Mouse (Mus musculus): ENCODE results near the gene Gm49380.

The Gm49380 gene

DNA sequence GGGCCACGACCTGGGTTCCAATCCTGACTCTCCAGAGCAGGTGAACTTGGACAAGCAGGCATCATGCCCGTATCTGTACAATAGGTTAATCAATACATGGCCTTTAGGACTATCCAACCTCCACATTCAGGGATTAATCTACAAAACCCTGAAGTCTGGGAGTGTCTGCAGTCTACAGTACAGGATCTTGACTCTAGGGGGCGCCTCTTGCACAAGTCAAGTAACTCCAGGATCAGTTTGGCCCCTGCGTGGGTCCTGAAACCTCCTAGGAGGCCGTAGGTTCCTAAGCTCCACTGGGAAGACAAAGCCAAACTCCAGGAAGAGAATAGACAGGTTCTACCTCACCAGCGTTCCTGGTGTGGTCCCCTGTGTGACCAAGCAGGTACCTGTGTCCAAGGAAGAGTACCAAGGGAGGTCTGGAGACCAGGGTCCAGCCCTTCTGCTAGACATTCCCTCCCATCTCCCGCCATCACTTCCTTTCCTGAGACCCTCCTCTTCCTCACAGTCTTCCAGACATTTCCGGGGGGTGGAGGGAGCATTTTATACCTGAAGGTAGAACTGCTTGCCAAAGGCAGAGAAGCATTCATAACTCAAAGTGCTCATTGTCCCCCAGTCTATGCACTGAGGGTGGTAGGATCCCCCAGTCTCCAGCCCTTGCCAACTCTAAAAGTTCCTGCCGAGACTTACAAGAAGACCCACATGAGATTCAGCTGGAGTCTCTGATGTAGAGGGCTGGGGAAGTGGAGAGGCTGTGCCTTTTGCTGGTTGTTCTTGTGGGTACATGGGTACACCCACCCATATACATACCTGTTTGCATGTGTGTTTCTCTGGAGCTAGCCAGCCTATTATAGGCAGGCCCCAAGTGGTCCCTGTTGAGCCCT, 38.7 kb downstream of the Gm49380 start:
- DNase-seq (ENCODE audit: low spot score) = no peak

GRCm38 (mm10) chr9:44073115-44073514, 40.2 kb downstream of the Gm49380 start:
- no peak for DNase-seq (ENCODE audit: low spot score)

- DNase-seq (ENCODE audit: low spot score) = no peak
Measured at GRCm38 (mm10) chr9:44072599-44072915, 40.7 kb downstream of the Gm49380 start.

DNA sequence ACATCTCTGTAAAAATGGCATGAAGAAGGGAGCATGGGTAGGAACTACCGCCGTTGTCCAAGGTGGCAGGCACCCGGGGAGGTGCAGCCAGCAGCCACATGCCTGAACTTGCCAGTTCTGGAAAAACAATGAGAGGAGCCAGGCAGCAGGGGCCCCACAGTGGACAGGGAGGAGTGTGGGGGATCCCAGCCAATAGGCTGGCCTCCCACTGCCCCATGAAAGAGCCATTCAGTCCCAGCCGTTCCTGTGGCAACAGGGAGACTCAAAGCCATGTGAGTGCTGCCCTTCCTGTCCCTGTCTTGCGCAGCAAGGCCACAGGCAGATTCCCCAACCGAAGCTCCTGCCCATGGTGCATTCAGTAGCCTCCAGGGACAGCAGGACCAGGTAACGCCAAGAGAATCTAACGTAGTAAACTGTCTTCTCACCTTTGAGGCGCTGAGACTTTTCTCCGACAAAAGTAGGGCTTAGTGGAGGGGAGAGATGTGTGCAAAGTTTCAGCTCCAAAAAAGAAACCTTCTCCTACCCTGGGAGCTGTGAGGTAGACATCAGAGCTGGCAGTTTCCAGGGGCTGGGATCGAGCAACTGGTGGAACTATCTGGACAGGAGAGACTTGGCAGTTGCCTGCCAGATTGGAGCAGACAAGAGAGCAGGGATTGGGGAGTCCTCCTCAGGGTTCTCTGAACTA, 41.2 kb downstream of the Gm49380 start:
- no peak for DNase-seq (ENCODE audit: low spot score)

DNA sequence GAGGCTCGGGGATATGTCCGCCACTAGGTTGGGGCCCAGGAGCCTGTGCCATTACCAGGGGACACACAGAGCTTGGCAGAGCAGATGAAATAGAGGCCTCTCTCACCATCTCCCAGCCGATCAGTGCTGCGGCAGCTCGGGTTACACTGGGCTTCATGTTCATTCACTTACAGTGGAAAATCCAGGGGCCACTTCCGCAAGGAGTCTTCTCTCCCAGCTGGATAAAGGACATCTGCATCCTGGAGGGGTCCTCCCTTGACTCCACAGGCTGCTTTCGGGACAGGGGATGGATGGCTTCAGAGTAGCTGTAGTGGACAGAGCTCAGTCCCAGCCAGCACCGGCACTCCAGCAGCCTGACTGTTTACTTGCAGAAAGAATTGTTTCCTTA, 42.5 kb downstream of the Gm49380 start:
- DNase-seq (ENCODE audit: low spot score) = no peak

GRCm38 (mm10) chr9:44070113-44070843, 43.0 kb downstream of the Gm49380 start:
- no peak for DNase-seq (ENCODE audit: low spot score)

DNA sequence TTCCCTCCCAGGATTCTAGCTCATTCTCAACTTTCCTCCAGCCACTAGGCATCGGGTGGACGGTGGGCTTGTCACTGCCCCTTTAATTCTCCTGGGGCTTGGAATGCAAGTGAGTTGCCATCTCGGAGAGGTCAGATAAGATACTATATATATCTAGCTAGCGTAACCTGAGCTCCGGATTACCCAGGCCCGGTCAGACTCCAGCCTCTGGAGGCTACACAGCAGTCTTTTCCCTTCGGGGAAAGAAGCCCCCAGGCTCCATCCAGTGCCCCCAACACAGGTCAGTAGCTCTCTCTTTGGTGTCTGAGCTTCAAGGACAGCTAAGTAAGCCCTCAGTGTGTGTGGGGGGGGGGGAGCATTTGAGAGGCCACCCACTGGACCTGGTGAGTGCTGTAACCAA, 44.0 kb downstream of the Gm49380 start:
- no peak for DNase-seq (ENCODE audit: low spot score)

GRCm38 (mm10) chr9:44067960-44068330, 45.4 kb downstream of the Gm49380 start:
- DNase-seq (ENCODE audit: low spot score) = no peak

DNA sequence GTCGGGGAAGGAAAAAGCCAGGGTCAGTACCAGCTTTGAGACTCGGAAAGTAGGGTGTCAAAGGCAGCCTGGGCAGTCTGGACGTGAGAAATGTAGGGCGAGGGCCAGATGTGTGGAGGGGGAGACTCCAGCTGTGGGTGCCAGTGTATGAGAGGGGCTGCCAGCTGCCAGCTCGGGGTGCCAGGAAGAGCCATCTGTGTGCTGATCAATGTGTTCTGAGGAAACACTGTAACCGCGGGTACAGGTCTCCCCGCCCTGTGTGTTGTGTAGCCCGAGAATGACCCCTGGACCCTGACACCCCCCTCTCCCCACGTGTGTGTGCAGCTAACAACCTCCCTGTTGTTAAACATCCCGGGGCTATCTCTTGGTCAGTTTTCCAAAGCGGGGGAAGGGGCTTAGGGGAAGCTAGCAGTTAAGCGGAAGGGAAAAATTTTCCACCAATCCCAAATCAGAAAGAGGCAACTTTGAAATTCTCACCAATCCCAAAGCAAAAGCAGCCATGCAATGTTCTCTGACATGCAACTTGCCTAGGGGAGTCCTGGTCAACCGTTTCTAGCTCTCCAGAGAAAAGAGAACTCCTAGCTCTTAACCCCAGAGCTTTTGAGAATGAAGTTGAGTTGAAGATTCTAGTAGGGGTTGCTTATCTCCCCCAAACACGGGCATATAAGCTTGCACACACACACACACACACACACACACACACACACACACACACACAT, 45.9 kb downstream of the Gm49380 start:
- no peak for DNase-seq (ENCODE audit: low spot score)

DNA sequence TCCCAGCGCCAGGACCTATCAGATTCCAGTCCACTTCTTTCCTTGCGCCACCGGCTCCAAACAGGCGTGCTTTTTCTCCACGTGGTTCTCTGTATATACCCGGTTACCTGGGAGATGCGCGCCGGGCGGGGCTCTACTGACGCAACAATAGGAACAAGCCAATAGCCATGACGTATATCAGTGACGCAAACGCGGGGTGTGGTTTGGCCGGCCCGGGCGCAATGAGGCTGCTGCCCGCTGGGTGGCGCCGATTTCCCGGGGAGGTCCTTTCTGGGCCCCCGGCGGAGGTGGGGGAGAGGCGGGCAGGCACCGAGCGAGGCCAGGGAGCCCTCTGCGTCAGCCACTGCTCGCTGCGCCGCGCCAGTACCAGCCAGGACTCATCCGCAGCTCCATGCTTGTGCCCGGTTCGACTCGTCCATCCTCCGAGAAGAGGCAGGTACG, 46.5 kb downstream of the Gm49380 start, which contains the start of gene Usp2:
Gene Usp2 (plus strand): TSS at position 237 of the 441 bp plus-strand sequence.
- peak; percentile 100 for DNase-seq (ENCODE audit: low spot score)

DNA sequence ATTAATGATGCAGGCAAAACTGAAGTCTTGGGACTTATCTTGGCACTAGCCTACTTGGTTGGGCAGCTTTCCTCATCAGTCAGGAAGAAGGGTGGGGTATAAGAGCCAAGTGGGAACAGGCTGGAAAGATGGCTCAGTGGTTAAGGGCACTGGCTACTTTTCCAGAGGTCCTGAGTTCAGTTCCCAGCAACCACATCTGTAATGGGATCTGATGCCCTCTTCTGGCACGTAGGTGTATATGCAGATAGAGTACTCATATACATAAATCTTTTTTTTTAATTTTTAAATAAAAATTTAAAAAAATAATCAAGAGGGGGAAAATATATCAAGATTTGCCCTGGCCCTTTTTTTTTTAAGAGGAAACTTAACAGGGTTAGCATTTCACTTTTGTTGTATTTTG, 48.1 kb downstream of the Gm49380 start:
- no peak for DNase-seq (ENCODE audit: low spot score)

DNA sequence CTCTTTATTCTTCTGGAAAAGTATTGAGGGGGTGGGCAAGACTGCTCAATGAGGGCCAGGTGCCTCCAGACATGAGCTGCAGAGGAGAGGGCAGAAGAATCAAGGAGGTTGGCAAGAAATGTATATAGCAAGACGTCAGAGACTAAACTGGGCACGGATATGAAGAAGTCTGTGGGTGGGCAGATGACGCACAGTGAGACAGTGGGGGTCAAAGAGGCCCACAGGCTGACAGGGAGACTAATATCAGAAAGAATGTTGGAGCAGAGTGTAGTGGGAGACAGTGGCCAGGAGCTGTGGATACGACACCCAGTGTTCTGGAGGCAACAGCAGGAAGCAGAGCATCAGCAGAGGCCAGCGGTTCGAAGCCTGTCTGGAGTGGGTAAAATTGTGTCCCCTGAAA, 54.7 kb downstream of the Gm49380 start:
- no peak for DNase-seq (ENCODE audit: low spot score)

DNA sequence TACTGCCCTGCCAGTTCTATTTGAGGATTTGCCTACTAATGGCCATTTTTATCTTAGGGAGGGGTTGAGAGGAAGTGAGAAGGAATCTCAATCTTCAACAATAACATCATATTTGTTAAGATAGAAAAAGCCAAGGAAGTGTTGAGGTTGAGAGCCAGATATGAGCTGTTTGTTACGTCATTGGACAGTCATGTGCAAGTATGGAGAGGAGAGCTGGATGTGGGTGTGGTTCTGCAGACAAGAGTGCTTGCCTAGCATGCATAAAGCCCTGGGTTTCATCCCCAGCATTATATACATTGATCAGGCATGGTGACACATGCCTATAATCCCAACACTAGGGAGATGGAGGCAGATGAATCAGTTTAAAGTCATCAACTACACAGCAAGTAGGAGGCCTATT, 59.4 kb downstream of the Gm49380 start:
- DNase-seq (ENCODE audit: low spot score) = no peak

DNA sequence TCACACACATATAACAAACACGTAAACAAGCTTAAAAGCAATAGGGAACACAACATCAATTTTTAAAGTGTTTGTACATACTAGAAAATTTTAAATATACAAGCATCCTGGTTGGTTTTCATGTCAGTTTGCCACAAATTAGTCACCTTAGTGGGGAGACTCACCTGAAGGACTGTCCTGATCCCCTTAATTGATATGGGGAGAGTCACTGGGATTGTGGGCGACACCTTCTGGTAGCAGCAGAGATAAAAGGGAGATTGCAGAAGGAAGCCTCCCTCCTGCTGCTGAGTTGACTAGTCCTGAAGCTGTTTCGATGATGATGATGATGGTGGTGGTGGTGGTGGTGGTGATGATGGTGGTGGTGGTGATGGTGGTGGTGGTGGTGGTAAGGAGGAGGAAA, 60.4 kb downstream of the Gm49380 start:
- DNase-seq (ENCODE audit: low spot score) = no peak

DNA sequence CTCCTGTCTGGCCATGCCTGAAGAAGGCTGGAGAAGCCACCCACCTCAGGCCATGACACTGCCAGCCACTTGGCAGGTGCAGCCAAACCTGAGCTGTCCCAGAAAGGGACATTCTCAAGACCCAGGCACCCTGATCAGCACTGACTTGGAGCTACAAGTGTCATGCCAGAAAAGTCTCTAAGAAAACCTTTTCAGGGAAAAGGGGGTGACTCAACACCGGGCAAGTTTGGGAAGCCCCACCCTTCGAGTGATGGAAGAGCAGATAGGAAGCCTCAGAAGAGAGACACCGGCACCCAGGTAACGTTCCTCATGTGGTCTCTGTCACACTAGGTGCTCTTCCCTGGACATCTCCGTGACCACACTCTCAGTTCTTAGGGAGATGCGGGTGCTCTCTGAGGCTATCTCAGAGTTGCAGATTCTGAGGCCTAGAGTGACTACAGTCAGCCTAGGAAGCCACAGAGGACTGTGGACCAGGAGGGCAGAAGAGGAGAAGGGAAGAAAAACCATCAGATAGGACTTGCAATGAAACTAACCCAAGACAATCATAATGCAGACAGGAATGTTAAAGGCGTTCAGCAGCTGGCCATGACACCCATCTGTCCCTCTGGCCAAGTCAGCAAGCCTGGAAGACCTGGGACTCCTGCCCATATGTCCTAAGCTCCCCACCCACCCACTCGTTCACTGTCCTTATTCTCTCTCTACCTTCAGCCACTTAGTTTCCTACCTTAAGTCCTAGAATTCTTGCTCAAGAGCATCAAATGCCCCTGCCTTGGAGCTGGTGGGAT, 63.7 kb downstream of the Gm49380 start:
- DNase-seq (ENCODE audit: low spot score) = no peak

- no peak for DNase-seq (ENCODE audit: low spot score)
Measured at GRCm38 (mm10) chr9:44048541-44049380, 64.5 kb downstream of the Gm49380 start.

DNA sequence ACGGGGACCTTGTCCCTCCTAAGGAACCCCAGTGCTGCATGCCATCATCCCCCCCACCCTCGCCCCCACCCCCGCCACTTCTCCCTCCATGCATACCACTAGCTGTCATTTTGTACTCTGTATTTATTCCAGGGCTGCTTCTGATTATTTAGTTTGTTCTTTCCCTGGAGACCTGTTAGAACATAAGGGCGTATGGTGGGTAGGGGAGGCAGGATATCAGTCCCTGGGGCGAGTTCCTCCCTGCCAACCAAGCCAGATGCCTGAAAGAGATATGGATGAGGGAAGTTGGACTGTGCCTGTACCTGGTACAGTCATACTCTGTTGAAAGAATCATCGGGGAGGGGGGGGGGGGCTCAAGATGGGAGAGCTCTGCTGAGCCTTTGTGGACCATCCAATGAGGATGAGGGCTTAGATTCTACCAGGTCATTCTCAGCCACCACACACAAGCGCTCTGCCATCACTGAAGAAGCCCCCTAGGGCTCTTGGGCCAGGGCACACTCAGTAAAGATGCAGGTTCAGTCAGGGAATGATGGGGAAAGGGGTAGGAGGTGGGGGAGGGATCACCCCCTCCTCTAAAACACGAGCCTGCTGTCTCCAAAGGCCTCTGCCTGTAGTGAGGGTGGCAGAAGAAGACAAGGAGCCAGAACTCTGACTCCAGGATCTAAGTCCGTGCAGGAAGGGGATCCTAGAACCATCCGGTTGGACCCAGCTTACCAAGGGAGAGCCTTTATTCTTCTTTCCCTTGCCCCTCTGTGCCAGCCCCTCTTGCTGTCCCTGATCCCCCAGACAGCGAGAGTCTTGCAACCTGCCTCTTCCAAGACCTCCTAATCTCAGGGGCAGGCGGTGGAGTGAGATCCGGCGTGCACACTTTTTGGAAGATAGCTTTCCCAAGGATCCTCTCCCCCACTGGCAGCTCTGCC, 65.5 kb downstream of the Gm49380 start:
- no peak for DNase-seq (ENCODE audit: low spot score)

GRCm38 (mm10) chr9:44047071-44047470, 66.2 kb downstream of the Gm49380 start:
- no peak for DNase-seq (ENCODE audit: low spot score)

- no peak for DNase-seq (ENCODE audit: low spot score)
Measured at GRCm38 (mm10) chr9:44046426-44046825, 66.9 kb downstream of the Gm49380 start.

Measured in ovary, postnatal 14 days (tissue).